Mouse (Mus musculus) liver, postnatal 0 days (tissue): ENCODE measurements around the gene Zmat3. TPM values are rescaled to one million over a fixed set of nuclear protein-coding genes. Genes with fewer than 3 reads are reported as not detected.
A peak's percentile ranks its signal among the peaks of the same experiment; 100 is the strongest.

Experiments
- ATAC-seq: fragments of 200-750 bp; cut with Nextera tagmentation; 2 replicates; pipeline ENCODE4 v1.8.0; 2017; ENCODE audit warnings: mild to moderate bottlenecking, moderate library complexity
- DNase-seq: peaks from one replicate; pipeline ENCODE4 v3.0.0-alpha.2; 2016
- H3K27ac ChIP-seq: fragments of 300-500 bp; sonication (generic); 2 replicates; pipeline ENCODE4 v1.5.1; 2014; ENCODE audit warnings: antibody characterized with exemption, moderate library complexity, mild to moderate bottlenecking, low read depth
- H3K27me3 ChIP-seq: fragments of 300-500 bp; sonication (generic); 2 replicates; pipeline ENCODE4 v1.6.1; 2014; ENCODE audit warnings: low read length, control low read depth, mixed read lengths; ENCODE audit not compliant: insufficient read depth
- H3K36me3 ChIP-seq: fragments of 300-500 bp; sonication (generic); replicated peaks from 2 replicates; pipeline ENCODE4 v1.6.1; 2014; ENCODE audit warnings: mild to moderate bottlenecking, control low read depth, low read length, moderate library complexity, mixed read lengths; ENCODE audit not compliant: insufficient read depth
- H3K4me1 ChIP-seq: fragments of 300-500 bp; sonication (generic); 2 replicates; pipeline ENCODE4 v1.6.1; 2014; ENCODE audit warnings: antibody characterized with exemption, mild to moderate bottlenecking, control low read depth; ENCODE audit not compliant: insufficient read depth
- H3K4me2 ChIP-seq: fragments of 300-500 bp; sonication (generic); 2 replicates; pipeline ENCODE4 v1.6.1; 2014; ENCODE audit warnings: low read depth, mild to moderate bottlenecking, low read length, moderate library complexity, mixed read lengths
- H3K4me3 ChIP-seq: fragments of 300-500 bp; sonication (generic); 2 replicates; pipeline ENCODE4 v1.5.1; 2014; ENCODE audit warnings: low read depth, low read length
- H3K9ac ChIP-seq: fragments of 300-500 bp; sonication (generic); replicated peaks from 2 replicates; pipeline ENCODE4 v1.6.1; 2014; ENCODE audit warnings: mild to moderate bottlenecking, moderate library complexity
- H3K9me3 ChIP-seq: fragments of 300-500 bp; sonication (generic); 2 replicates; pipeline ENCODE4 v1.6.1; 2016; ENCODE audit warnings: mild to moderate bottlenecking, control low read depth, low read length, mixed read lengths
- CTCF ChIP-seq: sonication (generic); IDR thresholded peaks from 2 replicates; pipeline ENCODE4 v1.5.1; 2016; ENCODE audit warnings: antibody characterized with exemption, low read depth
- EP300 ChIP-seq: IDR thresholded peaks from 2 replicates; pipeline ENCODE4 v1.6.1; 2016; ENCODE audit warnings: antibody characterized with exemption, low read depth, mild to moderate bottlenecking
- WGBS: fragments of 180-500 bp; shearing (Covaris S2); extraction: QIAGEN DNeasy Blood & Tissue Kit; methylation state at CpG from one replicate; pipeline ENCODE4 v1.1.7; 2014; ENCODE audit not compliant: insufficient replicate concordance; 5-methylcytosine and 5-hydroxymethylcytosine counted together
- polyA plus RNA-seq: library from polyadenylated mRNA; unstranded; fragments of >200 nt; fragmentation: Nextera tagmentation; extraction: Ambion mirVana; gene quantifications from 2 replicates; pipeline ENCODE4 v1.2.1, GENCODE M21; 2015

Gene Zmat3
- polyA plus RNA-seq, 1 experiment from 2014 or later: 0.62 TPM

GRCm38 (mm10) chr3:32397461-32398174 is 31.8 kb upstream of the Zmat3 start, which contains the start of gene Pik3ca:
Gene Pik3ca, plus strand, starts transcription at chr3:32397671.
- peak within 1 kb of the TSS; percentile 100 for H3K27ac ChIP-seq
- ATAC-seq: peak; percentile 60
- no peaks in the 10 kb centered on the region for H3K9me3 ChIP-seq
- H3K36me3 ChIP-seq: no peaks in the 10 kb centered on the region
- no peak for TF ChIP-seq CTCF
- peak; percentile 76 for DNase-seq
- peak within 1 kb of the TSS; percentile 81 for H3K4me2 ChIP-seq
- whole genome bisulfite sequencing: 1% methylated on average over 39 of the region's 65 CpGs
- peak within 1 kb of the TSS; percentile 84 for H3K4me3 ChIP-seq
- no peaks in the 10 kb centered on the region for H3K27me3 ChIP-seq
- H3K9ac ChIP-seq: peak within 1 kb of the TSS; percentile 97
- H3K4me1 ChIP-seq: peaks cover 37% of the 10 kb centered on the region

DNA sequence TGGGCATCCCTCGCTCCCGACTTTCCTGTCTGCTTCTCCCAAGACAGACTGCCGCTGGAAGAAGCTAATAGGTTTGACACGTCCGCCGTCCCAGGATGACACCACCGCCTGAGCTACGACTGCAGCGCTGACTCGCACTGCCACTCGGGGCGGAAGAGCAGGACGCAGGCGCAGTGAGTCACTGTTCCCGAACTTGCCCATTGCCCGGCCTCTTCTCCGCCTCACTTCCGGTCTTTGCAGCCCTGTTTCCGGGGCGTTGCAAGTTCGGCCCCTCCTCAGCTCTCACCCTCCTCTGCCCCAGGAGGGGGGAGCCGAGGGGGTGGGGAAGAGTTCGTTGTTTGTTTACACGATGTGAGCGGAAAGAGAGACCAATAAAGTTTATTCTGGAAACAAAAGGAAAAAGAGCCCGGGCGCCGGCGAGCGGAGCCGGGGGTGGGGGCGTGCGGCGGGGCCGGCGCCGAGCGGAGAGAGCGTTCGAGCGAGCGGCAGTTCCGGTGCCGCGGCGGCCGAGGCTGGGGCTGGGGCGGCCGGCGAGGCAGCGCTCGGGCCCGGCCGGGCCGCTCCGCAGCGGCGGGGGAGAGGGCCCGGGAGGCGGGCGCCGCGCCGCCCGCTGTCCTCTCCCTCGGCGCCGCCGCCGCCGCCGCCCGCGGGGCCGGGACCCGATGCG is 31.1 kb upstream of the Zmat3 start:
- Histone ChIP-seq H3K4me3 (peak overlapping the region; percentile 84), H3K4me2 (peak overlapping the region; percentile 81), H3K36me3 (no peaks in the 10 kb centered on the region), H3K9ac (peak overlapping the region; percentile 97), H3K27me3 (no peaks in the 10 kb centered on the region), H3K9me3 (no peaks in the 10 kb centered on the region), H3K27ac (peak overlapping the region; percentile 100), H3K4me1 (peaks cover 37% of the 10 kb centered on the region)
- TF ChIP-seq CTCF (peak; percentile 36; the same call in 1 of the 2 replicates), EP300 (no peak; the same call in 1 of the 2 replicates)
- under 1% methylated on average over 48 of the region's 77 CpGs for WGBS
- DNase-seq (peak; percentile 97), ATAC-seq (peak; percentile 96)

- DNase-seq (peak; percentile 49), ATAC-seq (0 out of 2 replicates have a peak, but pooled peaks have one; percentile 0)
- no peaks in the 10 kb centered on the region for H3K36me3 ChIP-seq
- H3K4me1 ChIP-seq: peaks cover 34% of the 10 kb centered on the region
- no peak for TF ChIP-seq EP300
- TF ChIP-seq CTCF: peak; percentile 20; the same call in 1 of the 2 replicates
- no peaks in the 10 kb centered on the region for H3K27me3 ChIP-seq
- peak overlapping the region; percentile 100 for H3K27ac ChIP-seq
- WGBS: 11% methylated on average over 23 of the region's 24 CpGs
- no peaks in the 10 kb centered on the region for H3K9me3 ChIP-seq
- H3K9ac ChIP-seq: peak overlapping the region; percentile 73
- peak overlapping the region; percentile 84 for H3K4me3 ChIP-seq
- H3K4me2 ChIP-seq: peak overlapping the region; percentile 81
These were observed 30.1 kb upstream of the Zmat3 start for GRCm38 (mm10) chr3:32395771-32396551.

DNA sequence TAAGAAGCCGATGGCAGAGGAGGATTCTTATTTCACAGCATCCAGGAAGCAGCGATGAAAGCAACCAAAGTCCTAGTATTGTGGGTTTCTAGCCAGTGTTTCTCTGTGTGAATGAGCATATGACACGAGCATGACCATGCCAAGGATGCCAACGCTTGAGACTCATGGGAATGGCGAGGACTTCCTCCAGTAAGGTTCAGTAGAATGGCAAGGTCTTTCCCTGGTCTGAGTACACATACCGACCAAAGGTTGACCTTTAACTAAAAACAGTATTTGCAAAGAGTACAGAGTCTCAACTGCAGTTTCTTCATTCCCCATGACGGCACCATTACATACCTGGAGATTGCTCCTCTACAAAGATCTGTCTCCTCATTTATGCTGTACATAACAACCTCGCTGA is 28.2 kb upstream of the Zmat3 start:
- DNase-seq: no peak
- Histone ChIP-seq H3K4me2 (peak overlapping the region; percentile 14; the same call in 1 of the 2 replicates), H3K27me3 (no peaks in the 10 kb centered on the region), H3K9me3 (no peaks in the 10 kb centered on the region), H3K27ac (peak overlapping the region; percentile 66), H3K9ac (no peak overlapping the region), H3K4me1 (peaks cover 18% of the 10 kb centered on the region), H3K4me3 (no peak overlapping the region), H3K36me3 (no peaks in the 10 kb centered on the region)
- WGBS: 76% methylated on average over 8 of the region's 8 CpGs
- no peak for TF ChIP-seq CTCF
- TF ChIP-seq EP300: no peak
- ATAC-seq: no peak

DNA sequence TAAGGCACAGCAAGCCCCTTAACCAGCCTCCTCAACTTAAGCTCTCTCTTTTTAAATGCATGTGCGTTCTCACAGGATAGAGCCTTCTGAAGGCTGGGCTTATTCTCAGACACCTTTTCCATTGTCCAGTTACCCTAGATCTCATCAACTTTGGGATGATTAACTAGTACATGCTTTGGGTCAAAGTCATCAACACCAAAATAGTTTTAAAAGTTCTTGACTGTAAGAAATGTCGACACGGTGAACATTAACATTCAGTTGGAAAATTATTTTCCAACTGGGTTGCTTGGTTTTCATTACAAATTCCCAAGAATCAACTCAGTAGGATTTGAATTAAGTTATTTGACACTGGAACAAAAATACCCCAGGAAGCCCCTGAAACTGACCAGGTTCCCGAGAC is 27.0 kb upstream of the Zmat3 start:
- no peak overlapping the region for H3K9ac ChIP-seq
- H3K4me3 ChIP-seq: no peak overlapping the region
- no peaks in the 10 kb centered on the region for H3K36me3 ChIP-seq
- peaks cover 14% of the 10 kb centered on the region for H3K4me1 ChIP-seq
- H3K4me2 ChIP-seq: no peak overlapping the region
- TF ChIP-seq EP300: no peak
- no peak for TF ChIP-seq CTCF
- ATAC-seq (no peak), DNase-seq (no peak)
- no peaks in the 10 kb centered on the region for H3K9me3 ChIP-seq
- 85% methylated on average over 4 of the region's 4 CpGs for WGBS
- no peaks in the 10 kb centered on the region for H3K27me3 ChIP-seq
- no peak overlapping the region for H3K27ac ChIP-seq

DNA sequence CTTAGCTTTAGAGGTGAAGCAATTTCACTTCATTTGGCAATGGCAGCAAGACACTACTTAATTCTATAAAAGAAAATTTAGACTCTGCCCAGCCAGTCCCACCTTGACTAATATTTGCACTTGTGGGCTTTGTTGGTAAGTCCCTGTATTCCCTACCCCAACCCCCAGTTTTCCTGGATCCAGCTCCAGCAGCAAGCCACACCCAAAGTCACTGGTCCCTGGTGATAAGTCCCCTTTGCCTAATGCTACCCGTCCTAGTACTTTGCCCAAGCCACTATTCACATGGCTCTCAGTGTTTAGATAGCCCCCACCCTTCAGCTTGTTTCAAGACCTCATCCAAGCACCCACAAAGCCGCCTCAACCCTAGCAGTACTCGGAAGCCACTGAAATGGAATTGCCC is 15.7 kb upstream of the Zmat3 start:
- 48% methylated on average over 3 of the region's 3 CpGs for WGBS
- TF ChIP-seq CTCF (no peak), EP300 (no peak)
- DNase-seq (no peak), ATAC-seq (no peak)
- no peaks in the 10 kb centered on the region for H3K9me3 ChIP-seq
- H3K4me3 ChIP-seq: no peak overlapping the region
- H3K9ac ChIP-seq: no peak overlapping the region
- H3K4me2 ChIP-seq: no peak overlapping the region
- no peaks in the 10 kb centered on the region for H3K4me1 ChIP-seq
- H3K27ac ChIP-seq: no peak overlapping the region
- no peaks in the 10 kb centered on the region for H3K27me3 ChIP-seq
- H3K36me3 ChIP-seq: no peaks in the 10 kb centered on the region
